Mouse (Mus musculus): ENCODE measurements around the gene Olfr523.

Olfr523 gene

GRCm38 (mm10) chr7:140179176-140179575 is 6.2 kb downstream of the Olfr523 start:
- no peak for DNase-seq (ENCODE audit: low read depth, low spot score)

- no peak for DNase-seq (ENCODE audit: low read depth, low spot score)
Observed at GRCm38 (mm10) chr7:140180692-140181091, 7.7 kb downstream of the Olfr523 start.

- no peak for DNase-seq (ENCODE audit: low read depth, low spot score)
Observed at GRCm38 (mm10) chr7:140184206-140184605, 11.2 kb downstream of the Olfr523 start.

- DNase-seq (ENCODE audit: low read depth, low spot score), result peak; percentile 81
Observed at GRCm38 (mm10) chr7:140186646-140187620, 13.9 kb downstream of the Olfr523 start.

GRCm38 (mm10) chr7:140187721-140188390 is 14.8 kb downstream of the Olfr523 start:
- no peak for DNase-seq (ENCODE audit: low read depth, low spot score)

GRCm38 (mm10) chr7:140188391-140189328 is 15.6 kb downstream of the Olfr523 start:
- DNase-seq (ENCODE audit: low read depth, low spot score), result peak; percentile 63

GRCm38 (mm10) chr7:140190435-140190834 is 17.4 kb downstream of the Olfr523 start:
- DNase-seq (ENCODE audit: low read depth, low spot score), result no peak

- peak; percentile 16 for DNase-seq (ENCODE audit: low read depth, low spot score)
Observed at GRCm38 (mm10) chr7:140192445-140192844, 19.4 kb downstream of the Olfr523 start.

GRCm38 (mm10) chr7:140192851-140193250 is 19.8 kb downstream of the Olfr523 start:
- DNase-seq (ENCODE audit: low read depth, low spot score), result peak; percentile 35

- DNase-seq (ENCODE audit: low read depth, low spot score), result no peak
Observed at GRCm38 (mm10) chr7:140194031-140194430, 21.0 kb downstream of the Olfr523 start.

GRCm38 (mm10) chr7:140196002-140196401 is 23.0 kb downstream of the Olfr523 start:
- no peak for DNase-seq (ENCODE audit: low read depth, low spot score)

GRCm38 (mm10) chr7:140201090-140201489 is 28.1 kb downstream of the Olfr523 start:
- DNase-seq (ENCODE audit: low read depth, low spot score), result no peak

GRCm38 (mm10) chr7:140205864-140206263 is 32.8 kb downstream of the Olfr523 start, which contains the start of gene Olfr524:
Olfr524 (minus strand) TSS chr7:140205964.
- DNase-seq (ENCODE audit: low read depth, low spot score), result no peak

GRCm38 (mm10) chr7:140206904-140207303 is 33.9 kb downstream of the Olfr523 start:
- DNase-seq (ENCODE audit: low read depth, low spot score), result peak; percentile 63

GRCm38 (mm10) chr7:140208153-140208552 is 35.1 kb downstream of the Olfr523 start:
- peak; percentile 86 for DNase-seq (ENCODE audit: low read depth, low spot score)

- DNase-seq (ENCODE audit: low read depth, low spot score), result peak; percentile 73
Observed at GRCm38 (mm10) chr7:140208677-140209076, 35.7 kb downstream of the Olfr523 start.

GRCm38 (mm10) chr7:140213841-140214240 is 40.8 kb downstream of the Olfr523 start:
- DNase-seq (ENCODE audit: low read depth, low spot score), result peak; percentile 84

GRCm38 (mm10) chr7:140217967-140218366 is 45.0 kb downstream of the Olfr523 start, which contains the start of gene Cd163l1:
Cd163l1 (plus strand) TSS chr7:140218267.
- DNase-seq (ENCODE audit: low read depth, low spot score), result no peak

- no peak for DNase-seq (ENCODE audit: low read depth, low spot score)
Observed at GRCm38 (mm10) chr7:140219268-140219667, 46.3 kb downstream of the Olfr523 start.

GRCm38 (mm10) chr7:140220375-140220774 is 47.4 kb downstream of the Olfr523 start:
- no peak for DNase-seq (ENCODE audit: low read depth, low spot score)

GRCm38 (mm10) chr7:140224209-140224608 is 51.2 kb downstream of the Olfr523 start:
- no peak for DNase-seq (ENCODE audit: low read depth, low spot score)

Measured in CD4-positive helper T cell, adult 2 months (primary cell).